Mouse (Mus musculus) embryo, embryonic 9.5 days (tissue): Measurements from ENCODE around the gene Taok2.

Experiments used
- DNase-seq: peaks from one replicate; pipeline ENCODE4 v3.0.0-alpha.2; 2017; ENCODE audit errors: extremely low spot score

The Taok2 gene

DNA sequence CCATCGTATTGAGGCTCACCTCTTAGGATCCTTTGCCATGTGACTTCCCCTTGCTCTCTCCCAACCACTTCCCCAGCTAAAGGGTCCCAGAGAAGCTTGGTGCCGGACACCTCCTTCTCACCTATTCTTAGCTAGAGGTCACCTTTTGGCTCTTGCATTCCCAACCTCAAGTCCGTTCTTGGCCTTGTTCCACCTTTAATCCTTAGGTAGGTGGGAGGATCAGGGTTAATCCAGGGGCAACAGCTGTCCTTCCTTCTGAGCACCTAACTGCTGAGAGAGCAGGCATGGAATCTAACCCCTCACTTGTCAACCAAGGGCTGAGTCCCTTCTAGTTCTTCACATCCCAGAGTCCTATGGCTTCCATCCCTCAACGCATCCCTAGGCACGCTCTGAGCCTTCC lies 58.6 kb downstream of the Taok2 start:
- no peak for DNase-seq

DNA sequence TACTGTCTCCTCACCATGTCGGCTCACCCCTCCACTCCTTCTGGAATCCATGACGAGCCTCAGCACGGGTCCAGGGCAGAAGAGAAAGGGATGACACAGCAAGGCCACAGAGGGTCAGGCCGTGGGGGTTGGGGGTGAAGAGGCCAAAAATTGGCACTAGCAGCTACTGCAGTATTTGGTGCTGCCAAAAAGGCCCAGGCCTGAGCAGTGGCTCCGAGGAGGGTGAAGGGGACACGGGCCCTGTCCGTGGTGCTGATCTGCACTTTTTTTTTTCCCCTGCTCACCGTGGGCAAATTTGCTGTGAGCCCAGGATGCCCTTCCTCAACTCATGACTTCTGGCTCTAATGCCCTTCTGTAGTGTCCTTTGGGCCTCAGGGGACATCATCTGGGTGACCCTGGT lies 59.1 kb downstream of the Taok2 start:
- no peak for DNase-seq

DNA sequence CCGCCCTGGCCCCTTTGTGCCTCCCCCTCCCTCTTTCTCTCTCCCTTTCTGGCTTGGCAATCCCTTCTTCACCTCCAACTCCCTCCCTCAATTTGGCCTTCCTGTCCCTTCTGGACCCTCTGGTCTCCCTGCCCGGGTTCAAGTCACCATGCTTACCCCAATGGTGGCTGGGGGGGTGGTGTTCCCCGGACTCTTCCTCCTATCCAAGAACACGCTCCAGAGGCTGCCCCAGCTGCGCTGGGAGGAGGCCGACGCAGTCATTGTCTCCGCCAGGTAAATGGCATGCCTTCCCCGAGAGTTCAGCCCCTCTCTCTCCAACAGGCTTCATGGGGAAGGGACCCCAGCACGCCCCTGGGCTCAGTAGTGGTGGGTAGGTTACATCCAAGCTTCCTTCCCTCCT lies 60.6 kb downstream of the Taok2 start:
- no peak for DNase-seq

DNA sequence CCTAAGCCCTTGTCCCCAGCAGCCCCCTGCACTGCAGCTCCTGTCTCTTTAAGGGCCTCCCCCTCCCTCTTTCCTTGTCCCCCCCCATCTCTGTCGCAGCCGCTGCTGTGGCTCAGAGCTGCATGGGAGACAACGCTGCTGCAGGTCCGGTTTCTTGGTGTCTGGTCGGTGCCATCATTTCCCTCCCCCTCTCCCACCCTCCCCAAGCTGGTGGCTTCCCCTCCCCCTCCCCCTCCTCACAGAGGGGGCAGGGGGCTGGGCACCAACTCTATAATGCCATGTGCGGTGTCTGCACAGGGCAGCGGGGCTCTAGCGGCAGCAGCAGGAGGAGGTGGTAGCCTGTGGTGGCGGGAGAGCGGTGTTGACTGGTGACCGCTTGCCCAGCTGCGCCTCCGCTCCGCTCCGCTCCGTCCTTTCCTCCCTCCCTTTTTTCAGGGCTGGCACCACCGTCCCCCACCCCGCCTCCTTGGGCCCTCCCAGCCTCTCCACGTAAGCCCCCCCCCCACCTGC lies 61.2 kb downstream of the Taok2 start:
- no peak for DNase-seq

DNA sequence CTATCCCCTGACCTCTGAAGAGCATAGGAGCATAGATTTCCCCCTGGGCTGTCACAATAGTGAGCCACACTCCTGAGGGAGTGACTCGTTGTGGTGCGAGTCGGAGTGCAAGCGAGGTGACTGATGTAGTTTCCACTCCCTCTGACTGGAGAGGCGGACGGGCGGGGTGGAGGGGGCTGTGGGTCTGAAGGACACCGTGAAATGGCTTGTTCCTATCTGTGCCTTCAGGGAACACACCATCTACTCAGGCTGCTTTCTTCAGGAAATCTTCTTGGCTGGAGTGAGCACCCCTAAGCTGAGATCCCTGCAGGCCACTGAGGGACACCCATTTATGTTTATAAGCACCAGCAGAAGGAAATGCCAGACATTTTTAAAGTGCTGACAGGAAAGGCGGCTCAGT lies 61.8 kb downstream of the Taok2 start:
- no peak for DNase-seq

DNA sequence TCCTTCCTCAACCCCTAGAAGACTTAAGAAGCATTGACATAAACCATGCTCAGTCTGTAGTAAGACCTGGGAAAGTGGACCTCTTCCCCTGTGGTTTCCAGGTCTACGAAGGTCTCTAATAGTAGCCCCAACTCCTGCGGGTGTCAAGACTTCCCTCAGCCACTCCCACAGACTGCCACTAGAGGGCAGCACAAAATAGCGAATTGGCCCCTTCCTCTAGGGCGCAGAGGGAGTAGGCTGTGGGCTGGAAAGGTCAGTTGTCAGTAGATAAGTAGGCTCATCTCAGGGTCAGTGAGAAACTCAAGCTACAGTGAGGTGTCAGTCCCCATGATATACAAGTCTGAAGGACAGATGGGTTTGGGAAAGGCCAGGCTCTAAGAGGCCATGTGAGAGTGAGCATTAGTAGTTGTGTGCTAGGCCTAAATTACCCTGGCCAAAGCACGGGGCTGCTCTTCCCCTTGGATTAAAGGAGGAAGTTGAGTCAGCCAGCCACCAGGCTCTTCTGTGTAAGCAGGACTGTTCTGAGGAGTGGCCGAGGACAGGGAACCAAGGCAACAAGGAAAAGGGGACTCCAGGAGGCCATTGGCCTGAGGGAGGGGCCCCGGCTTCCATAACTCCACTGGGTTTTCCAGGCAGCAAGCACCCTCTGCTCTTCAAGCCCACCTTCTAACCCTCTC lies 62.5 kb downstream of the Taok2 start:
- peak; percentile 86 for DNase-seq

DNA sequence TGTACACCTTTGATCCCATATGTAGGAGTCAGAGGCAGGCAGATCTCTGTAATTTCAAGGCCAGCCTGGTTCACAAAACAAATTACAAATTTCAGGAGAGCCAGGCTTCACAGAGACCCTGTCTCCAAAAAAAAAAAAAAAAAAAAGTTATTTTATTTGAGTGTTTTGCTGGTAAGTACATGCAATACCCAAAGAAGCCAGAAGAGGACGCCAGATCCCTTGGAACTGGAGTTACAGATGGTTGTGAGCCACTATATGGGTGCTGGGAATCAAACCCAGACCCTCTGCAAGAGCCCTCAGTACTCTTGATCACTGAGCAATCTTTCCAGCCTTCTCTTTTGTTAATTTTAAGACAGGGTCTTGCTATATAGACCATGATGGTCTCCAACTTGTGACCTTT lies 65.7 kb downstream of the Taok2 start:
- no peak for DNase-seq

DNA sequence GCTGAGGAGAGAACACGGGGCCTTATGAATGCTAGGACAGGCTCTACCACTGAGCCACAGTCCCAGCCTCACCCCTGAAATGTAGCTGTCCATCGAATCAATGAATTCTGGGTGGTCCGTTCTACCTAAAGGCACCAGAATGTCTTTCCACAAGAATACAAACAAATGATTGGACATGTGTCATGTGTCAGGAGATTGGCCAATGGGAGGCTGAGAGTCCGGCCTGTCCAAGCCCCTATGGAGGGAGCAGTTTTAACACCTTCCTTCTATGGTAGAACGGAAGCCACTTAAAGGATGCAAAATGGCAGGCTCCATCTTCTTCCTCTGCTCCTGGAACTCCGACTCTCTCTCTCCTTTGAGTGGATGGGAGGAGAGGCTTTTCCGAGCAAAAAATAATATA lies 66.9 kb downstream of the Taok2 start:
- no peak for DNase-seq

DNA sequence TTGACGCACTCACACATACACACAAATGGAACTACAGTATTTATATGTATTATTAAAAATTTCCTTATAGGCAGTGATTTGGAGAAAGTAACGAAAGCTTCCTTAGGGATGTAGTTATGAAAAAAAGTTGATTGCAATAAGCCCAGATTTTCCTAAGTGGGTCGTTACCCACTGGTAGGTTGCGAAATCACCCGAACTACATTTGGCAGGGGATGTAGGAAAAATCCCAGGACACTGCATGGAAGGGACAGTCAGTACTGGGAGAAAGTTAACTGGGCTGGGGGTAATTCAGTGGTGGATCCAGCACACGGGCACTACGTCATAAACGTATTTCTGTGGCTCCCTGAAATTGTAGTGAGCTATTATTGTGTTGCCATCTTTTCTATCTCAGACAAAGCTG lies 68.0 kb downstream of the Taok2 start:
- no peak for DNase-seq

DNA sequence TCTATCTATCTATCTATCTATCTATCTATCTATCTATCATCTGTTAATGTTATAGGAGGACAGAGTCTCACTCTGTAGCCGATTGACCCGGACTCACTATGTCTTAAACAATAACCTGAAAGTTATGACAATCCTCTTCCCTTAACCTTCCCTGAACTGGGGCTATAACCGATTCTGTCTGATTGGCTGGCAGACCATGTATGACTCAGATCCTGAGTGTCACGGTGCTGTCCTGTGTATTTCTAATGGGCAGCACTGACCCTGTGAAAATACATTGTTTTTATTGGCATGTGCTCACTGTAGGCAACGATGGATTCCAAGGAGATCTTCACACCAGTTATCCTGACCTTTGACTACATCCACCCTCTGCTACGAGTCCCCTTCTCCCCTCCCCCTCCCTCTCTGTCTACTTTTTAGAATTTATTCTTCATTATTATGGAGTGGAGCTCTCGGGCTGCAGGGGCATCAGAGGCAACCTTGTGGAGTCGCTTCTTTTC lies 68.7 kb downstream of the Taok2 start:
- DNase-seq = no peak
